Mouse (Mus musculus): ENCODE results near the gene Kdm6b. TPM values are rescaled to one million over a fixed set of nuclear protein-coding genes. Genes with fewer than 3 reads are reported as not detected.

The Kdm6b gene
- polyA plus RNA-seq, 1 experiment, result 9.3 TPM

DNA sequence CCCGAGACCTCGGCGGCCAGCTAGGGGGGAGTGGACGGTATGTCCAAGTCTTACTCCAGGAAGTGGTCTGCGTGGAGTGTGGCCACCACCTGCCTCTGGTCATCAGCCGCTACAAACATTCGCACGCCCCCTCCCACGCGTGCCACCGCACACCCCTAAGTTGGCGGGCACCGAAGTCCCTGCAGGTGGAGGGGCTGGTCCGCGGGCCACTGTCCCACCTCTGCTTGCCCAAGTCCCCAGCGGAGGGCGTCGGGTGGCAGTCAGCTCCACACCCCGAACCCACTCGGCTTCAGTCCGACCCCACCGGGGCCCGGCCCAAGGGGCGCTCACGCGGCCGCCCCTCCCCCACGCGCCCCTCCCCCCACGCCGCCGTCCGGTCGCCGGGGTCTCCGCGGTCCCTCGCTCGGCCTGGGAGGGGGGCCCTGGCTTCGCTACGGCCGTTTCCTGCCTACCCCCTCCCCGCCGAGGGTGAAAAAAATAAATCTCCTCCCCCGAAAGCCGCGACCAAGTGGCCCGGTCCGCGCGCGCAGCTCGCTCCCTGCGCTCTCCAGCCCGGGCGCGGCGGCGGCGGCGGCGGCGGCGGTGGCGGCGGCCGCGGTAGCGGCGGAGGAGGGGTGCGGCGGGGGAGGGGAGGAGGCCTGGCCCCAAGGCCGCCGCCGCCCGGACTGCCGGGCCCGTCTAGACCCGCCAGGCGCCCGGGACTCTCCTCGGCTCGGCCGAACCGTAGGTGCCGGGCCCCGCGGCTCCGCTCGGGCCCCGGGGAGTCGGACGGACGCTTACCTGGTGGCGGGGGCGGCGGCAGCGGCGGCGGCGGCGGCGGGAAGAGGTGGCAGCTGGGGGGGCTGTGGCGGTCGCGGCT, 44.9 kb downstream of the Kdm6b start:
- H3K27ac ChIP-seq (ENCODE audit: insufficient read depth, low read depth, low read length), result peak overlapping the region; percentile 92
- no peak for TF ChIP-seq CTCF (IDR thresholded peaks at IDR 0.05; ENCODE audit: low read depth, low read length)
- TF ChIP-seq POLR2A (IDR thresholded peaks at IDR 0.05; ENCODE audit: borderline replicate concordance, low read depth, low read length), result no peak
- H3K4me1 ChIP-seq (ENCODE audit: control insufficient read depth, insufficient read depth, low read length), result peaks cover 18% of the 10 kb centered on the region
- H3K4me3 ChIP-seq (ENCODE audit: insufficient read depth, low read length), result peak overlapping the region; percentile 78

DNA sequence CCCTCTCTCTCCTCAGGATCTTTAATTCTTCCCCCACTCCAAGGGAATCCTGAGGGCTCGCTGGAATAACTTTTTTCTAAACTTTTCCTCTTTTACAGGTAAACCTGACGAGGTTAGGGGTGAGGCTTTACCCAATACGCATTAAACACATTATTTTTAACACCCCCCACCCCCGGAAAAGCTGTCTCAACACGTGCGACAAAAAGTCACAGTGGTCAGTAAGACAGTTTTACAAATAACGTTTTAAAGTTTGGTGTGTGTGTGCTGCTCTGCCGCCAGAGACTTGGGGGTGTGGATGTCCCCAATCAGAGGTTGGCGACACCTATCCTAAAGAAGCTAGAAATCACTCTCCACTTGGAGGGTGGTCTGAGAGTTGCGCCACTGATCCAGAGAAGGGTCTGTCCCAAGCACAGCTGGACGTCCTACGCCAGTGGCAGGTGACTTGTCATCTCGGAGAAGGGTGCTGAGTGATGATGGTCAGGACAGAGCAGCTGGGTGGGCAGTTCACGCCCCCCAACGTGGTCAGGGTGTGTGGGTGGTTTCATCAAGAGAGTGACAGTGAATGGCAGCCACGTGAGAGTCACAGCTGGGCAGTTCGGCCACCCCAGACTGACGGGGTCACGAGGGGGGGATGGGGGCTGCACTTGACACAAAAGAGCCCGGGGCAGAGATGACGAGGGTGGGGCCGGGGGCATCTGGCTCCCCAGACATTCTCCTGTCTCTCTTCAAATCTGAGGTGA, 45.7 kb downstream of the Kdm6b start:
- H3K4me1 ChIP-seq (ENCODE audit: control insufficient read depth, insufficient read depth, low read length), result peaks cover 18% of the 10 kb centered on the region
- H3K4me3 ChIP-seq (ENCODE audit: insufficient read depth, low read length), result peak overlapping the region; percentile 78
- TF ChIP-seq POLR2A (IDR thresholded peaks at IDR 0.05; ENCODE audit: borderline replicate concordance, low read depth, low read length), result no peak
- no peak for TF ChIP-seq CTCF (IDR thresholded peaks at IDR 0.05; ENCODE audit: low read depth, low read length)
- peak overlapping the region; percentile 92 for H3K27ac ChIP-seq (ENCODE audit: insufficient read depth, low read depth, low read length)

DNA sequence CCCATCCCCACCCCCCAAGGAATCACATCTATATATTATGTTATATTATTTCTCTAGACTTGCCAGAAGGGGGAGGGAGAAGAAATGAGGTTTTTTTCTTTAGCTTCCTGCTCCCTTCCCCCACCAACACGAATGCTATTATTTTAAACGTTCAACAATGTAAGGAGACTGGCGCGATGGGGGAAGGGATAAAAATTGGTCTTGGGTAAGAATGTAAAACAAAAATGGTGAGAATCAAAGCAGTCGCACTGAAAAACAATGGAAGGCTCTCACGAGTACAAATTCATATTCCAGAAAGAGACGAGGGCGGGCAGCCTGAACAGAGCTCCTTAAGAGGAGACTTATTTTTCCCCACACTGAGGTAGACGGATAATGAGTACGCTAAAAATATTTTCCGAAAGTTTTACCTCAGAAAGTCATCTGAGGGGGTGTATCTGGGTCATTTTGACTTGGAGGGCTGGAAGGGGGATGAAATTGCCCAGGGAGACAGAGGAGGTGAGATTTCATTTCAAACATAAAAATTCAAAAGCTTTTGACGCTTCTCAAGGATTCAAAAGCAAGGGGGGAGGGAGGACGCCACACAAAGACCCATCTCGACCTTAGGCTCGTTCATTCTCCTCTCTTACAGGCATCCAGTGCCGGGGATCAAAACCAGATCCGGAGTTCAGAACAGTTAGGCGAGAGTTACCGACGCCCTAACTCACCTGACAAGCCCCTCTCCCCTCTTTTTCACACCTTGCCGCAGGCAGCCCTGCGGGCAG, 46.4 kb downstream of the Kdm6b start:
- no peak for TF ChIP-seq CTCF (IDR thresholded peaks at IDR 0.05; ENCODE audit: low read depth, low read length)
- H3K4me1 ChIP-seq (ENCODE audit: control insufficient read depth, insufficient read depth, low read length), result peaks cover 18% of the 10 kb centered on the region
- H3K27ac ChIP-seq (ENCODE audit: insufficient read depth, low read depth, low read length), result peak overlapping the region; percentile 92
- peak overlapping the region; percentile 78 for H3K4me3 ChIP-seq (ENCODE audit: insufficient read depth, low read length)

DNA sequence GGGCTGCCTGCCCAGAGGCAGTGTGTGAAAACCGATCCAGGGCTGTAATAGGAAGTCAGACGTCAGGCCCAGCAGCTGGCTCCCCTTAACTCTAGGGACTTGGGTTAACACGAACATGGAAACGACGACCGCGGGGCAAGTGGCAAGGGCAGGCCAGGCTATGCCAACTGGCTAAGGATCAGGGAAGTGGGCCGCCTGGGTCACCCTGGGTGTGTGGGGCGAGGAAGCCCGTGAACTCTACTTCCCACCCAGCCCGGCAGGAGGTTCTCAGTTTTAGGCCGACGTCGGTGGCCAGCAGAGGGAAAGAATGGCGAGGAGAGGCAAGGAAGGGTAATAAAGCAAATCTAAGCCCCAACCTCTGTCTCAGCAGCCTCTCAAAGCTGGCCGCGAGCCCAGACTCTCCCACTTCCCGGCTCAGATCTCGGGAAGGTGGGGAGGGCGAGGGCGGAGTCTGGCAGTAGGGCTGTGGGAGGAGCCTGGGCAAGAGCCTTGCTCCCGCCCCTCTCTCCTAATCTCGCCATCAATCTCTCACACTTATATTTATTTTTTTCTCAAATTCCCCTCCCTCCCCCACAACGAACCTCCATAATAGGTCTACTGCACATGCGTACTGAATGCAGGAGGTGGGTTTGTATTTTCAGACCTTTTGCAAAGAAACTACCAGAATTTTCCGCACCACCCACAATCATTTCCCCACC, 47.2 kb downstream of the Kdm6b start:
- H3K4me1 ChIP-seq (ENCODE audit: control insufficient read depth, insufficient read depth, low read length), result peaks cover 18% of the 10 kb centered on the region
- TF ChIP-seq POLR2A (IDR thresholded peaks at IDR 0.05; ENCODE audit: borderline replicate concordance, low read depth, low read length), result no peak
- no peak for TF ChIP-seq CTCF (IDR thresholded peaks at IDR 0.05; ENCODE audit: low read depth, low read length)
- peak overlapping the region; percentile 50 for H3K4me3 ChIP-seq (ENCODE audit: insufficient read depth, low read length)
- H3K27ac ChIP-seq (ENCODE audit: insufficient read depth, low read depth, low read length), result peak overlapping the region; percentile 96

DNA sequence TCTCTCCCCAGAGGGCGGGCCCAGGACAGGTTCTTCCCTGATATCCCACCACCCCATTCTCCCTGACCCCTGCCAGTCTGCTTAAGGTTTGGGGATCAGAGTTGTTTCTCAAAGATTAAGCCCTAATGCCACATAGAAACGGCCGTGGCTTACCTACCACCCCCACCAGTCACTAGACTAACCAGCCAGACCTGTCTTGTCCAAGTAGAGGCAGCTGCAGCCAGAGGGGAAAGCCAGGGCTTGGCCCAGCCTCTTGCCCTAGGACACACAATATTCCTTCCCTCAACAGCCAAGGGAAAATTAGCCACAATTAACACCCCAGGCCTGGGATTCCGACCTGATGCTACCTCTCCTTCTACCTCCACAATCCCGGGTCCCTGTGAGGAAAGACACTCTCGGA, 47.8 kb downstream of the Kdm6b start:
- H3K27ac ChIP-seq (ENCODE audit: insufficient read depth, low read depth, low read length), result peak overlapping the region; percentile 96
- H3K4me1 ChIP-seq (ENCODE audit: control insufficient read depth, insufficient read depth, low read length), result peaks cover 18% of the 10 kb centered on the region
- peak overlapping the region; percentile 50 for H3K4me3 ChIP-seq (ENCODE audit: insufficient read depth, low read length)
- TF ChIP-seq POLR2A (IDR thresholded peaks at IDR 0.05; ENCODE audit: borderline replicate concordance, low read depth, low read length), result no peak
- no peak for TF ChIP-seq CTCF (IDR thresholded peaks at IDR 0.05; ENCODE audit: low read depth, low read length)

DNA sequence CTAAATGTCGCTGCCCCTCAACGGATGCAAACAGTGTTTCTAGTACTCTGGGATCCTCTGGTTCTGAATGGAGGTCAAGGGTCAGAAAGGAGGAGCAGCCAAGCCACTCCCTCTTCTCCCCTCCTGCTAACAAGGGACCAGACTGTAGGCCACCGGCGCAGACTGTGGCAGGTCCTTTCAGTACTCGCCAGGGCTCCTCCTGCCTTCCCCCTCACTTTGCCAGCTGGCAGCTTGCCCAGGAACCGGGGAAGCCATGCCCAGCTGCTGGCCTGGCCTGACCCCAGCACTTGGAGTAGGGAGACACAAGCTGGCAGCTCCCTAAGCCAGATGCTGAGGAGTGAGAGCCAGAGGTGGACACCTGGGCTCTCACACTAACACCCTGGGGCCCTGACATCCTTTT, 48.6 kb downstream of the Kdm6b start:
- TF ChIP-seq CTCF (IDR thresholded peaks at IDR 0.05; ENCODE audit: low read depth, low read length), result no peak
- TF ChIP-seq POLR2A (IDR thresholded peaks at IDR 0.05; ENCODE audit: borderline replicate concordance, low read depth, low read length), result no peak
- peak overlapping the region; percentile 31 for H3K4me3 ChIP-seq (ENCODE audit: insufficient read depth, low read length)
- peak overlapping the region; percentile 96 for H3K27ac ChIP-seq (ENCODE audit: insufficient read depth, low read depth, low read length)
- H3K4me1 ChIP-seq (ENCODE audit: control insufficient read depth, insufficient read depth, low read length), result peaks cover 18% of the 10 kb centered on the region

DNA sequence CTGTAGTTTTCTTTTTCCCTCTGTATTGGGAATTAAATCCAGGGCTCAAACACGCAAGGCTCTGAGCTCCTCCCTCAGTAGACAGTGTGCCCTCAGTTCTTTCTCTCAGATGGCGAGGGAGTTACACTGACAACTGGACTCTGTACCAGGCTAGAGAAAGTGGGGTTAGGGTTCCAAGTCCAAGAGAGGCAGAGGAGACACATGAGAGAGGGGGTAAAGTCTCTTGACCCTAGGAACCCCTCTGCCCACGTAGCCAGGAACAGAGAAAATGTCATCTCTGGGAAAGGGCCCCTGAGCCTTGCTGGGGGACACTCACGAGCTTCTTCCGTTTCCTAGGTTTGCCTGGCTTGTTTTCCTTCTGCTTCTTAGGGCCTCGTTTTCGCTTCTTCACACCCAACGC, 49.1 kb downstream of the Kdm6b start:
- H3K4me1 ChIP-seq (ENCODE audit: control insufficient read depth, insufficient read depth, low read length), result peaks cover 18% of the 10 kb centered on the region
- peak overlapping the region; percentile 31 for H3K4me3 ChIP-seq (ENCODE audit: insufficient read depth, low read length)
- TF ChIP-seq CTCF (IDR thresholded peaks at IDR 0.05; ENCODE audit: low read depth, low read length) (no peak), POLR2A (IDR thresholded peaks at IDR 0.05; ENCODE audit: borderline replicate concordance, low read depth, low read length) (no peak)
- peak overlapping the region; percentile 96 for H3K27ac ChIP-seq (ENCODE audit: insufficient read depth, low read depth, low read length)

DNA sequence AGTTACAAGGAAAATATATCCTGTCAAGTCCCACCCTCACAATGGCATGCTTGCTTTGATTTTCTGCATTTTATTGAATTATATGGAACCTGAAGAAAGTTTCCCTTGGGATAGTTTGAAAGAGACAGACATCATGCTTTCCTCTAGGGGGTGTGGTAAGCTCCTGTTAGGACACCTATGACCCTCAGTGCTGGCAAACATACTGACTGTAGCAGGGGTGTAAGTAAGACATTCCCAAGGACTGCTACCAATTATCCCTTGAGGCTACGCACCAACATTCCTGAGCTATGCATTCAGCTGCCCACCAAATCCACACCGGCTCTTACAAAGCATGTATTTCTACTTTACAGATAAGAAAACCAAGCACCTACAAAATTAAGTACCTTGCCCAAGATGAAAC, 51.0 kb downstream of the Kdm6b start:
- TF ChIP-seq CTCF (IDR thresholded peaks at IDR 0.05; ENCODE audit: low read depth, low read length) (no peak), POLR2A (IDR thresholded peaks at IDR 0.05; ENCODE audit: borderline replicate concordance, low read depth, low read length) (no peak)
- Histone ChIP-seq H3K4me1 (ENCODE audit: control insufficient read depth, insufficient read depth, low read length) (peaks cover 18% of the 10 kb centered on the region), H3K27ac (ENCODE audit: insufficient read depth, low read depth, low read length) (no peak overlapping the region), H3K4me3 (ENCODE audit: insufficient read depth, low read length) (no peak overlapping the region)

DNA sequence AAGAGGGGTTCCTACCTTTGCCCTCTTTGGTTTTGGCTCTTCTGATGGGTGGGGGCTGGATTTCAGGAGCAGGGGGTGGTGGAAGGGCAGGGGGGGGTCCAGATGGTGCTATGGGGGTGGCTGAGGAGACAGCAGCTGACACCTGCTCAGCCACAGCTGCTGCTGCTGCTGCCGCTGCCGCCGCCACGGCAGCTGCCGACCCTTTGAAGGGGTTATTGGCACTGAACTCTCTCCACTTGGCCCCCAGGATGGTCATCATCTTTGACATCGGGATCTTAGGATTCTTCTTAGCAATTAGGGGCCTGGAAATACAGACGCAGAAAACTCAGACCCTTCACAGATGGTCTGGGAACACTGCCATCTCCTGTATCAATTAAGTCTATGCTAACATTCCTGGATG, 51.5 kb downstream of the Kdm6b start:
- H3K4me1 ChIP-seq (ENCODE audit: control insufficient read depth, insufficient read depth, low read length), result peaks cover 18% of the 10 kb centered on the region
- no peak overlapping the region for H3K27ac ChIP-seq (ENCODE audit: insufficient read depth, low read depth, low read length)
- H3K4me3 ChIP-seq (ENCODE audit: insufficient read depth, low read length), result no peak overlapping the region
- TF ChIP-seq POLR2A (IDR thresholded peaks at IDR 0.05; ENCODE audit: borderline replicate concordance, low read depth, low read length) (no peak), CTCF (IDR thresholded peaks at IDR 0.05; ENCODE audit: low read depth, low read length) (no peak)

Measured in bone marrow macrophage, adult 2 months (primary cell).